Mouse (Mus musculus) induced T-regulatory cell, adult 2 months (primary cell): ENCODE data around the gene Rbm45.

Experiments used
- DNase-seq: peaks from one replicate; pipeline ENCODE4 v3.0.0-alpha.2; 2012; ENCODE audit warnings: low read depth

Rbm45 gene

GRCm38 (mm10) chr2:76386531-76386930 is 16.7 kb downstream of the Rbm45 start:
- DNase-seq: no peak

- DNase-seq: no peak
Observed at GRCm38 (mm10) chr2:76400178-76400577, 30.4 kb downstream of the Rbm45 start.

GRCm38 (mm10) chr2:76405596-76406150 is 35.9 kb downstream of the Rbm45 start:
- peak; percentile 15 for DNase-seq

GRCm38 (mm10) chr2:76406151-76406936 is 36.6 kb downstream of the Rbm45 start, which contains the start of gene Osbpl6:
Gene Osbpl6, plus strand, starts transcription at chr2:76406508.
- DNase-seq: peak; percentile 49

GRCm38 (mm10) chr2:76406937-76407441 is 37.2 kb downstream of the Rbm45 start:
- DNase-seq: peak; percentile 36

GRCm38 (mm10) chr2:76409526-76409925 is 39.7 kb downstream of the Rbm45 start:
- DNase-seq: no peak

GRCm38 (mm10) chr2:76409986-76410385 is 40.2 kb downstream of the Rbm45 start:
- DNase-seq: no peak

- no peak for DNase-seq
Observed at GRCm38 (mm10) chr2:76412924-76413323, 43.1 kb downstream of the Rbm45 start.

GRCm38 (mm10) chr2:76417446-76418141 is 47.8 kb downstream of the Rbm45 start:
- no peak for DNase-seq

- DNase-seq: no peak
Observed at GRCm38 (mm10) chr2:76418142-76418518, 48.3 kb downstream of the Rbm45 start.

GRCm38 (mm10) chr2:76421411-76421924 is 51.7 kb downstream of the Rbm45 start:
- no peak for DNase-seq

- DNase-seq: no peak
Observed at GRCm38 (mm10) chr2:76426816-76427215, 57.0 kb downstream of the Rbm45 start.

GRCm38 (mm10) chr2:76429318-76429717 is 59.5 kb downstream of the Rbm45 start:
- DNase-seq: no peak

GRCm38 (mm10) chr2:76429855-76430254 is 60.1 kb downstream of the Rbm45 start:
- DNase-seq: no peak

- no peak for DNase-seq
Observed at GRCm38 (mm10) chr2:76430539-76430938, 60.8 kb downstream of the Rbm45 start.
